ENCODE assay signal across 13 mouse cellular contexts in genomic region chr3:27573458-27573857, GRCm38 (mm10).
DNase-seq lines count a peak whose midpoint lies in the region; ATAC-seq and TF ChIP-seq lines count a peak whose summit lies in the region.
"Had no signal": no experiment of that assay in that cellular context is flagged by ENCODE, and none has a peak within 500 bp of the region (broad histone marks: within the 10 kb centered on the region; RNA-seq: fewer than 3 reads in every experiment).

No protein-coding gene starts in this region.

- H3K27me3 ChIP-seq in lung, embryonic 14.5 days (ENCODE audit: insufficient read depth, low read length) = no peaks in the 10 kb centered on the region
- no peaks in the 10 kb centered on the region for H3K27me3 ChIP-seq in forebrain, embryonic 12.5 days
- no peaks in the 10 kb centered on the region for H3K27me3 ChIP-seq in limb, embryonic 15.5 days
- no peaks in the 10 kb centered on the region for H3K27me3 ChIP-seq in stomach, embryonic 14.5 days (ENCODE audit: control insufficient read depth, insufficient read depth, low read length)

- H3K9ac ChIP-seq in lung, embryonic 14.5 days = no peak overlapping the region
- H3K9ac ChIP-seq in forebrain, embryonic 12.5 days = no peak overlapping the region
- H3K9ac ChIP-seq in limb, embryonic 15.5 days = no peak overlapping the region
- H3K9ac ChIP-seq in stomach, embryonic 14.5 days (replicated peaks; ENCODE audit: low read depth, low read length) = no peak overlapping the region

- no peak for TF ChIP-seq POLR2A in lung, adult 2 months (IDR thresholded peaks at IDR 0.05; ENCODE audit: borderline replicate concordance, extremely low read depth, low read depth, low read length)

- H3K36me3 ChIP-seq in lung, embryonic 14.5 days (ENCODE audit: insufficient read depth) = no peaks in the 10 kb centered on the region
- no peaks in the 10 kb centered on the region for H3K36me3 ChIP-seq in forebrain, embryonic 12.5 days (replicated peaks)
- no peaks in the 10 kb centered on the region for H3K36me3 ChIP-seq in limb, embryonic 15.5 days
- no peaks in the 10 kb centered on the region for H3K36me3 ChIP-seq in stomach, embryonic 14.5 days (ENCODE audit: control insufficient read depth, insufficient read depth, low read length)

- 47% methylated on average over 11 of the region's 11 CpGs for WGBS in lung, embryonic 14.5 days
- 55% methylated on average over 11 of the region's 11 CpGs for WGBS in lung, adult 2 months
- WGBS in forebrain, embryonic 12.5 days = 20% methylated on average over 11 of the region's 11 CpGs
- 65% methylated on average over 11 of the region's 11 CpGs for WGBS in limb, embryonic 15.5 days
- WGBS in stomach, embryonic 14.5 days = 51% methylated on average over 11 of the region's 11 CpGs

- peak overlapping the region; percentile 56 for H3K27ac ChIP-seq in lung, embryonic 14.5 days (ENCODE audit: low read depth)
- peak overlapping the region; percentile 14; the same call in 1 of the 2 replicates for H3K27ac ChIP-seq in forebrain, embryonic 12.5 days
- peak overlapping the region; percentile 54 for H3K27ac ChIP-seq in limb, embryonic 15.5 days
- H3K27ac ChIP-seq in stomach, embryonic 14.5 days (ENCODE audit: low read length) = peak overlapping the region; percentile 67; the same call in 1 of the 2 replicates

- peaks cover 18% of the 10 kb centered on the region for H3K4me1 ChIP-seq in lung, embryonic 14.5 days (ENCODE audit: insufficient read depth)
- H3K4me1 ChIP-seq in lung, adult 2 months (ENCODE audit: control insufficient read depth, insufficient read depth, low read length) = peaks cover 8% of the 10 kb centered on the region
- H3K4me1 ChIP-seq in forebrain, embryonic 12.5 days = peaks cover 16% of the 10 kb centered on the region
- peaks cover 26% of the 10 kb centered on the region for H3K4me1 ChIP-seq in limb, embryonic 15.5 days
- peaks cover 20% of the 10 kb centered on the region for H3K4me1 ChIP-seq in stomach, embryonic 14.5 days (ENCODE audit: control insufficient read depth, insufficient read depth, low read length)

- H3K9me3 ChIP-seq in lung, embryonic 14.5 days (ENCODE audit: low read depth, low read length) = no peaks in the 10 kb centered on the region
- H3K9me3 ChIP-seq in forebrain, embryonic 12.5 days = no peaks in the 10 kb centered on the region
- H3K9me3 ChIP-seq in limb, embryonic 15.5 days = no peaks in the 10 kb centered on the region
- no peaks in the 10 kb centered on the region for H3K9me3 ChIP-seq in stomach, embryonic 14.5 days (ENCODE audit: control insufficient read depth, low read depth, low read length)

- no peak overlapping the region for H3K4me3 ChIP-seq in lung, embryonic 14.5 days (ENCODE audit: low read depth, low read length)
- H3K4me3 ChIP-seq in lung, adult 2 months (replicated peaks; ENCODE audit: extremely low read depth, low read depth, low read length) = no peak overlapping the region
- no peak overlapping the region for H3K4me3 ChIP-seq in forebrain, embryonic 12.5 days (replicated peaks)
- no peak overlapping the region for H3K4me3 ChIP-seq in limb, embryonic 15.5 days
- no peak overlapping the region for H3K4me3 ChIP-seq in stomach, embryonic 14.5 days (ENCODE audit: low read depth, low read length)

- TF ChIP-seq CTCF in lung, embryonic 14.5 days (IDR thresholded peaks at IDR 0.05; ENCODE audit: low read depth) = no peak
- no peak for TF ChIP-seq CTCF in lung, adult 2 months (IDR thresholded peaks at IDR 0.05; ENCODE audit: insufficient read depth, low read length)

- DNase-seq in lung, embryonic 14.5 days = peak; percentile 74
- DNase-seq in lung, adult 2 months = no peak
- no peak for DNase-seq in cerebellum, postnatal 25 days
- no peak for DNase-seq in adrenal gland, adult 18-20 months (ENCODE audit: low spot score in 2 of 2)
- DNase-seq: adrenal gland, adult 8-10 months; heart, adult 18-20 months; kidney, postnatal 14 days; thymus, postnatal 36 days had no signal

- H3K4me2 ChIP-seq in lung, embryonic 14.5 days = no peak overlapping the region
- peak overlapping the region; percentile 11; the same call in 1 of the 2 replicates for H3K4me2 ChIP-seq in forebrain, embryonic 12.5 days
- no peak overlapping the region for H3K4me2 ChIP-seq in limb, embryonic 15.5 days
- H3K4me2 ChIP-seq in stomach, embryonic 14.5 days (replicated peaks; ENCODE audit: low read depth, low read length) = no peak overlapping the region
- H3K4me2 ChIP-seq: liver, embryonic 11.5 days had no signal

- peak; percentile 71; the same call in 1 of the 2 replicates for ATAC-seq in lung, embryonic 14.5 days (ENCODE audit: insufficient read depth)
- no peak for ATAC-seq in forebrain, embryonic 12.5 days (ENCODE audit: low FRiP score)
- ATAC-seq in limb, embryonic 15.5 days (ENCODE audit: insufficient number of reproducible peaks, low FRiP score, low TSS enrichment, low read depth) = no peak
- peak; percentile 65; the same call in 1 of the 2 replicates for ATAC-seq in stomach, embryonic 14.5 days (ENCODE audit: insufficient number of reproducible peaks, insufficient read depth, low FRiP score, low read depth)
- ATAC-seq in cerebellum, adult (ENCODE audit: insufficient number of reproducible peaks, low FRiP score, low TSS enrichment) = no peak

Comparison
In these comparisons a context has a peak if more than half of its experiments do, and no peak if none do; other contexts are left out.
1. ATAC-seq: peak in lung, embryonic 14.5 days (single experiment) and stomach, embryonic 14.5 days (single experiment); none in forebrain, embryonic 12.5 days (single experiment), limb, embryonic 15.5 days (single experiment) and cerebellum, adult (single experiment).
2. H3K27ac ChIP-seq: peak in every context shown above with its lines; median percentile 67 in stomach, embryonic 14.5 days; 56 in lung, embryonic 14.5 days; 54 in limb, embryonic 15.5 days; 14 in forebrain, embryonic 12.5 days.